Mouse (Mus musculus) forebrain, postnatal 0 days (tissue): ENCODE data around the gene Rbms2. TPM values are rescaled to one million over a fixed set of nuclear protein-coding genes. Genes with fewer than 3 reads are reported as not detected.
A peak's percentile ranks its signal among the peaks of the same experiment; 100 is the strongest.

Experiments
- ATAC-seq: fragments of 200-750 bp; cut with Nextera tagmentation; 2 replicates; pipeline ENCODE4 v1.8.0; 2017; ENCODE audit warnings: mild to moderate bottlenecking, moderate library complexity
- DNase-seq: peaks from one replicate; pipeline ENCODE4 v3.0.0-alpha.2; 2015
- H3K27ac ChIP-seq: fragments of 300-500 bp; sonication (generic); 2 replicates; pipeline ENCODE4 v1.5.1; 2014; ENCODE audit warnings: low read depth, mild to moderate bottlenecking, antibody characterized with exemption, low read length, moderate library complexity, mixed read lengths
- H3K27me3 ChIP-seq: fragments of 300-500 bp; sonication (generic); 2 replicates; pipeline ENCODE4 v1.6.1; 2014; ENCODE audit warnings: mild to moderate bottlenecking, low read length, mixed read lengths; ENCODE audit not compliant: insufficient read depth
- H3K36me3 ChIP-seq: fragments of 300-500 bp; sonication (generic); 2 replicates; pipeline ENCODE4 v1.6.1; 2014; ENCODE audit warnings: mild to moderate bottlenecking, moderate library complexity; ENCODE audit not compliant: insufficient read depth
- H3K4me1 ChIP-seq: fragments of 300-500 bp; sonication (generic); 2 replicates; pipeline ENCODE4 v1.6.1; 2014; ENCODE audit warnings: antibody characterized with exemption; ENCODE audit not compliant: insufficient read depth
- H3K4me2 ChIP-seq: fragments of 300-500 bp; sonication (generic); 2 replicates; pipeline ENCODE4 v1.6.1; 2014; ENCODE audit warnings: low read depth, mild to moderate bottlenecking, moderate library complexity
- H3K4me3 ChIP-seq: fragments of 300-500 bp; sonication (generic); 2 replicates; pipeline ENCODE4 v1.5.1; 2014; ENCODE audit warnings: low read depth, low read length, mixed read lengths
- H3K9ac ChIP-seq: fragments of 300-500 bp; sonication (generic); 2 replicates; pipeline ENCODE4 v1.6.1; 2014; ENCODE audit warnings: mild to moderate bottlenecking
- H3K9me3 ChIP-seq: fragments of 300-500 bp; sonication (generic); 2 replicates; pipeline ENCODE4 v1.6.1; 2016; ENCODE audit warnings: low read length
- CTCF ChIP-seq: sonication (generic); IDR thresholded peaks from 2 replicates; pipeline ENCODE4 v1.5.1; 2016; ENCODE audit warnings: antibody characterized with exemption, control low read depth, low read depth
- WGBS: fragments of 180-500 bp; shearing (Covaris S2); extraction: QIAGEN DNeasy Blood & Tissue Kit; methylation state at CpG from one replicate; pipeline ENCODE4 v1.1.7; 2014; 5-methylcytosine and 5-hydroxymethylcytosine counted together
- polyA plus RNA-seq: library from polyadenylated mRNA; unstranded; fragments of >200 nt; fragmentation: Nextera tagmentation; extraction: Ambion mirVana; gene quantifications from 2 replicates; pipeline ENCODE4 v1.2.1, GENCODE M21; 2015
- total RNA-seq: library from RNA; depleted of rRNA; stranded (reverse); fragments of >200 nt; gene quantifications from 2 replicates; pipeline ENCODE4 v1.2.3, GENCODE M21; 2014

Rbms2 gene
- total and polyA plus RNA-seq, 2 experiments from 2014 or later: 5.6 to 9.9 TPM

DNA sequence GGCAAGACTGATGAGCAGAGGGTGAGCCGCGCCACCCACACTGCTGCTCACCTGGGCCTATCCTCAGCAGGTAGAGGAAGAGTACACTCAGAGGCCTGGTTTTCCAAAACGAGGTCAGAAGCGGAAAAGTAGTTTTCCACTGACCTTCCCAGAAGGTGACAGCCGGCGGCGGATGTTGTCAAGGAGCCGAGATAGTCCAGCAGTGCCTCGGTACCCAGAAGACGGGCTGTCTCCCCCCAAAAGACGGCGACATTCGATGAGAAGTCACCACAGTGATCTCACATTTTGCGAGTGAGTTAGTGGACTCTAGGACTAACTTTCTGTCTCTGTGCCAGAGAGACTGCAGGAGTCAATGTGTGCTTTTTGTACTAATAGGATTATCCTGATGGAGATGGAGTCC lies 54.1 kb downstream of the Rbms2 start:
- Histone ChIP-seq H3K9me3 (no peaks in the 10 kb centered on the region), H3K4me1 (no peaks in the 10 kb centered on the region), H3K4me2 (no peak overlapping the region), H3K27me3 (no peaks in the 10 kb centered on the region), H3K36me3 (peaks cover 85% of the 10 kb centered on the region), H3K27ac (no peak overlapping the region), H3K9ac (no peak overlapping the region), H3K4me3 (no peak overlapping the region)
- no peak for ATAC-seq
- DNase-seq: no peak
- WGBS: 95% methylated on average over 14 of the region's 14 CpGs
- TF ChIP-seq CTCF: no peak

DNA sequence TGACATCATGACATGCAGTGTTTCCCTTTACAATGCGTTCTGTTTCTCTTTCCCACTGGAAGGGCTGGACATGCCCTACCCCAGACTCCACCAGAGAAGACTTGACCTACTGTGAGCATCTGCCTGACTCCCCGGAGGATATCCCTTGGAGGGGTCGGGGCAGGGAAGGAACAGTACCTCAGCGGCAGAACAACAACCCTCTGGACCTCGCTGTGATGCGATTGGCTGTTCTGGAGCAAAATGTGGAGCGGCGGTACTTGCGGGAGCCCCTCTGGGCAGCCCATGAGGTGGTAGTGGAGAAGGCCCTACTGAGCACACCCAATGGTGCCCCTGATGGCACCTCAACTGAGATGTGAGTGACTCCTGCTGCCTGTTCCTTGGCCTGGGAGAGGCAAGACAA lies 55.3 kb downstream of the Rbms2 start:
- Histone ChIP-seq H3K4me2 (no peak overlapping the region), H3K27me3 (no peaks in the 10 kb centered on the region), H3K4me1 (no peaks in the 10 kb centered on the region), H3K4me3 (no peak overlapping the region), H3K27ac (no peak overlapping the region), H3K9ac (no peak overlapping the region), H3K9me3 (no peaks in the 10 kb centered on the region), H3K36me3 (peaks cover 90% of the 10 kb centered on the region)
- 95% methylated on average over 9 of the region's 9 CpGs for WGBS
- DNase-seq: no peak
- no peak for TF ChIP-seq CTCF
- ATAC-seq: no peak

DNA sequence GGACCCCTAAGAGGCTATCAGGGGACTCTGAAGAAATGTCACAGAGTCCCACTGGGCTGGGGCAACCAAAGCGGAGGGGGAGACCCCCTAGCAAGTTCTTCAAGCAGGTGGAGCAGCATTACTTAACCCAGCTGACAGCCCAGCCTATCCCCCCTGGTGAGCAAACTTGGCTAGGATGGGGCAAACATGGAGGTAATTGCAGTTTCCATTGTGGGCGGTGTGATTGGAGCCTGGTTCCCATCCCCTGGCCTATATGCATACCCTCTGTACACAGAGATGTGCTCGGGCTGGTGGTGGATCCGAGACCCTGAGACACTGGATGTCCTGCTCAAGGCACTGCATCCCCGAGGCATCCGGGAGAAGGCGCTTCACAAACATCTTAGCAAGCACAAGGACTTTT lies 56.3 kb downstream of the Rbms2 start:
- Histone ChIP-seq H3K27ac (no peak overlapping the region), H3K4me3 (no peak overlapping the region), H3K9ac (no peak overlapping the region), H3K4me1 (no peaks in the 10 kb centered on the region), H3K9me3 (no peaks in the 10 kb centered on the region), H3K36me3 (peaks cover 92% of the 10 kb centered on the region), H3K27me3 (no peaks in the 10 kb centered on the region), H3K4me2 (no peak overlapping the region)
- TF ChIP-seq CTCF: no peak
- WGBS: 96% methylated on average over 7 of the region's 7 CpGs
- ATAC-seq (no peak), DNase-seq (no peak)

DNA sequence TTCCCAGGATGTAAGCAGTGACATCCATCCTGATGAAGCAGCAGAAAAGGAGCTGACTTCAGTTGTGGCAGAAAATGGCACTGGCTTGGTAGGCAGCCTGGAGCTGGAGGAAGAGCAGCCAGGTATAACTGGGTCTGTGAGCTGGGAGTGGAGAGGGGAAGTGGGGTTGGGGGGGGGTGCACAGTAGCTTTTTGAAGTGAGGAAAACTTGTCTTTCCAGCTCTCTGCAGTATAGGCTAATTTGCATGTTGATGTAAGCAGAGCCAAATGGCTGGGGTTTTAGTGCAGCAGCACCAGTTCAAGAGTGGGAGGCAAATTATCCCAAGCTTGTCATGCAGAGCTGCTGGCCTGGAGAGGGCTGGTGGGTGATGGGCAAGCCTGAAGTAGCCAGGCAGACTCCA lies 68.9 kb downstream of the Rbms2 start:
- no peak for ATAC-seq
- no peaks in the 10 kb centered on the region for H3K9me3 ChIP-seq
- H3K9ac ChIP-seq: no peak overlapping the region
- no peak overlapping the region for H3K4me3 ChIP-seq
- no peak overlapping the region for H3K4me2 ChIP-seq
- no peak for DNase-seq
- no peak overlapping the region for H3K27ac ChIP-seq
- H3K27me3 ChIP-seq: no peaks in the 10 kb centered on the region
- H3K36me3 ChIP-seq: peaks cover 63% of the 10 kb centered on the region
- no peaks in the 10 kb centered on the region for H3K4me1 ChIP-seq
- no peak for TF ChIP-seq CTCF

DNA sequence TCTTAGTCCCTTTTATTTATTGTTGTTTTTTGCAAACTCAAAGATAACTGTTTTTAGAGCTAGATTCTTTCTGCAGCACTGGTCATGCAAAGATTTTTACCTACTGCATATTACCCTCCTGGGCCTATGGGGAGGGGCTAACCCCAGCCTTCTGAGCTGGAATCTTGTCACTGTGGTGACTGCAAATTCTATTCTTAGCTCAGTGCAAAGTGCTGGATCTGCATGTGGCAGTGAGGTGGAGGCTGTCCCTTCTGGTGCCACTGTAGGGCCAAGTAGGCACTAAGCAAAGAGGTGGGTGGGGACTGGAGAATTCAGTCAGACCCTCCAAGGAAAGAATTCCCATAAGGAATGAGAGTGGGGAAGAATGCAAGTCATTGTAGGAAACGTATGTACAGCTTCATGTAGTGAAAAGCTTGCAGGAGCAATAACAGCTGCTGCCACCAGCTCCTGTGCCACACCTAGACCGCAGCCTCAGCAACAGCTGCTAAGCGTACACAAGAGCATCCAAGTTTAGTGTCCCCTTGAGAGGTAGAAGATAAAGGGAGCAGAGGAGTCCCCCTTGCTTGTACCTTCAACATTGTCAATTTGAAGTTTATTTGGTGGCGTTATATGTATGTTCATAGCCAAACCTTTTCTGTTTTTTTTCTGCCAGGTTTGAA lies 69.9 kb downstream of the Rbms2 start:
- WGBS: 92% methylated on average over 4 of the region's 4 CpGs
- no peak overlapping the region for H3K9ac ChIP-seq
- H3K4me2 ChIP-seq: no peak overlapping the region
- no peak overlapping the region for H3K27ac ChIP-seq
- peaks cover 53% of the 10 kb centered on the region for H3K36me3 ChIP-seq
- no peaks in the 10 kb centered on the region for H3K27me3 ChIP-seq
- TF ChIP-seq CTCF: no peak
- ATAC-seq: no peak
- H3K4me3 ChIP-seq: no peak overlapping the region
- no peak for DNase-seq
- no peaks in the 10 kb centered on the region for H3K4me1 ChIP-seq
- H3K9me3 ChIP-seq: no peaks in the 10 kb centered on the region

DNA sequence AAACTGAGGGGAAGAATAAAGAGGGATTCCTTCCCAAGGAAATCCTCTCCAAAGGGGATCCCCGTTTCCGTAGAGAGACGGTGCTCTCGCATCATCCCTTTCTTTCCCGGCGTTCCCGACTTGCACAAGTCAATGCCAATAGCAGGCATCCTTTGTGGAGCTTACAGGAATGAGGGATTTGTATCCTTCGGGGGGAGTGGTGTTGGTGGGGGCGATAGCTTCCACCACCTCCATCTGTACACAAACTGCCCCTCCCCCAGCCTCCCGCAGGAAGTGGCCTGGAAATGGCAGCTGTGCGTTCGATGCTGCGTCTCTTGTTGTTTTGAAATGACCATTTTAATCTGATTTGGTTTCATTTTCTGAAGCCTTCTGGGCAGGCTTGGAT lies 82.5 kb downstream of the Rbms2 start:
- peak; percentile 73 for DNase-seq
- peak overlapping the region; percentile 81 for H3K27ac ChIP-seq

DNA sequence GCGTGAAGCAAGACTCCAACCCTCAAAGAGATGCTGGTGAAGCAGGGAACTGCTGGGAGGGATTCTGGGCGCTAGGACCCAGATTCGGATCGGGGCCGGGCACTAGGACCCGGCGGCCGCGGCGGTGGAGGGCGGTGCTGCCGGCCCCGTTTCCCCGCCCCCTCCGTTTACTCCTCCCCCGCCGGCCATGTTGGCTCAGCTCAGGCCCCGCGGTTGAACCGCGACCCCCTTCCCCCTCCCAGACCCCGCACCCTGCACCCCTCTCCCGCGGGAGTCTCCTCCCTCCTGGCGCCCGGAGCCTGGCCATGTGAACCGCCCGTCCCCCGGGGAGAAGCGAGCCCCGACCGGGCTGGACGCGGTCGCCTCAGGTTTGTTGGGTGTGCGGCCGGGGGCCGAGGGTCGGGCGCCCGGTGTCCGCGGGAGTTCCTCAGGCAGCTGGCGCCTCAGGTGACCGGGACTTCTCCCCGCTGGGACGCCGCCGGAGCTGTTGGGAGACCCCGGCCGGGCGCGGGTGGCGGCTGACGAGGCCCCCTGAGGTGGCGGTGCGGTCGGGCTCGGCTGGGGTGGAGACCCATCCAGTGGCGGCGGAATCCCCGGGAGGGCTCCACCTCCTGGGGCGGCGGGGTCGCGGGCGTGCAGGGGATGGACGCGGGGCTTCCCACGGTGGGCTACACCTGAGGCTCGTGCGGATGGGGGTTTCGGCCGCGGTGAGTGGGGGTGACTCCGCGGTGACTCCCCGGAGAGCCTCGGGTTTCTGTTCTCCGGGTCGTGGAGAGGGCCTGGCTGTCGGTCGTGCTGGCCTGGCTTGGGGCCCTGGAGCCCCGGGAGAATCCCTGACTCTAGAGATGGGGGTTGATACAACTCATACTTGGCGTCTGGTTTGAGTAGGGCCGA lies 83.2 kb downstream of the Rbms2 start:
- 2% methylated on average over 80 of the region's 86 CpGs for WGBS
- H3K4me2 ChIP-seq: peak overlapping the region; percentile 69
- DNase-seq: peak; percentile 91
- H3K9ac ChIP-seq: peak overlapping the region; percentile 84
- peak; percentile 45 for TF ChIP-seq CTCF
- ATAC-seq: peak; percentile 91
- H3K4me3 ChIP-seq: peak overlapping the region; percentile 90
- H3K27me3 ChIP-seq: no peaks in the 10 kb centered on the region
- no peaks in the 10 kb centered on the region for H3K36me3 ChIP-seq
- peaks cover 10% of the 10 kb centered on the region for H3K4me1 ChIP-seq
- H3K9me3 ChIP-seq: no peaks in the 10 kb centered on the region
- peak overlapping the region; percentile 81 for H3K27ac ChIP-seq

More for the DNA sequence above, 82.5 kb downstream of the Rbms2 start:
- H3K27me3 ChIP-seq: no peaks in the 10 kb centered on the region
- no peaks in the 10 kb centered on the region for H3K36me3 ChIP-seq
- peak; percentile 1; the same call in 1 of the 2 replicates for ATAC-seq
- H3K4me2 ChIP-seq: peak overlapping the region; percentile 69
- WGBS: under 1% methylated on average over 13 of the region's 13 CpGs
- H3K4me3 ChIP-seq: peak overlapping the region; percentile 90
- H3K9ac ChIP-seq: peak overlapping the region; percentile 84
- no peaks in the 10 kb centered on the region for H3K9me3 ChIP-seq
- no peak for TF ChIP-seq CTCF
- H3K4me1 ChIP-seq: peaks cover 7% of the 10 kb centered on the region; the same call in 1 of the 2 replicates
